Mouse (Mus musculus): ENCODE results near the gene Retreg3. TPM values are rescaled to one million over a fixed set of nuclear protein-coding genes. Genes with fewer than 3 reads are reported as not detected.
"Not testable (repeated sequence)": the region's sequence is repeated elsewhere in the genome, so short reads cannot be mapped to it uniquely, and the experiment has no call there.

The Retreg3 gene
- polyA plus RNA-seq, 1 experiment from 2014 or later, result 26.7 TPM

GRCm38 (mm10) chr11:101130056-101130756 lies 10.5 kb upstream of the Retreg3 start:
- WGBS, result 47% methylated on average over 18 of the region's 18 CpGs
- Histone ChIP-seq H3K4me3 (replicated peaks) (no peak overlapping the region), H3K9me3 (replicated peaks) (peaks cover 5% of the 10 kb centered on the region; the same call in 1 of the 2 replicates), H3K36me3 (peaks cover 22% of the 10 kb centered on the region), H3K27me3 (no peaks in the 10 kb centered on the region), H3K9ac (no peak overlapping the region), H3K4me1 (no peaks in the 10 kb centered on the region), H3K27ac (replicated peaks) (no peak overlapping the region), H3K4me2 (replicated peaks) (no peak overlapping the region)
- ATAC-seq (ENCODE audit: insufficient number of reproducible peaks, low FRiP score, low TSS enrichment, low read depth), result no peak; the same call in 1 of the 2 replicates

DNA sequence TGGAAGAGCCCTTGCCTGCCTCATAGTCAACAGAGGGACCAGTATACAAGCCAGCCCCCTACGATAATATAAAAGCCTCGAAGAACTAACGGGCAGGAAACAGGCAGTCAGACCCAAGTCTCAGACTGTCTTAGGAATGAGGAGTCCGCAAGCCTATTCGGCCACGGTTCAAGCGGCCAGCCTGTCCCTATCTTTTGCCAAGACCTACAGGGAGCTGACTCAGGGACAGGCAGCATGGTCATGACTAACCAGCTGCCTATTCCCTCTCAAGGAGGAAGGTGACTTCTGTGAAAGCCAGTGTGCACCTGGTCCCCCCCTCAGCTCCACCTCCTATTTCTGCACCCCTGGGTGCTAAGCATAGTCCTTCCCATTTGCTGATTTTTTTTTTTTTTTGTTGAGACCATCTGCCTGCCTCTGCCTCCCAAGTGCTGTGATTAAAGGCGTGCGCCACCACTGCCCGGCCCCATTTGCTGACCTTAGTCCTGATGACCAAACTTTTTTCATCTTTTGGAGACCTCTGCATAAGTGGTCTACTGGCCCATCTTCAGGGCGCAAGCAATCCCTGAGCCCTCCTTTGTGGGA lies 9.4 kb upstream of the Retreg3 start:
- no peak overlapping the region for H3K27ac ChIP-seq (replicated peaks)
- no peak for ATAC-seq (ENCODE audit: insufficient number of reproducible peaks, low FRiP score, low TSS enrichment, low read depth)
- no peaks in the 10 kb centered on the region for H3K4me1 ChIP-seq
- 89% methylated on average over 11 of the region's 11 CpGs for WGBS
- peaks cover 5% of the 10 kb centered on the region; the same call in 1 of the 2 replicates for H3K9me3 ChIP-seq (replicated peaks)
- H3K4me2 ChIP-seq (replicated peaks), result no peak overlapping the region
- H3K36me3 ChIP-seq, result peaks cover 28% of the 10 kb centered on the region
- no peak overlapping the region for H3K4me3 ChIP-seq (replicated peaks)
- no peaks in the 10 kb centered on the region for H3K27me3 ChIP-seq
- no peak overlapping the region for H3K9ac ChIP-seq

GRCm38 (mm10) chr11:101127075-101127474 lies 7.4 kb upstream of the Retreg3 start:
- no peak overlapping the region for H3K9ac ChIP-seq
- 91% methylated on average over 1 of the region's 1 CpGs for WGBS
- H3K27me3 ChIP-seq, result no peaks in the 10 kb centered on the region
- no peak for ATAC-seq (ENCODE audit: insufficient number of reproducible peaks, low FRiP score, low TSS enrichment, low read depth)
- H3K36me3 ChIP-seq, result peaks cover 48% of the 10 kb centered on the region
- H3K9me3 ChIP-seq (replicated peaks), result peaks cover 5% of the 10 kb centered on the region; the same call in 1 of the 2 replicates
- H3K4me2 ChIP-seq (replicated peaks), result no peak overlapping the region
- no peaks in the 10 kb centered on the region for H3K4me1 ChIP-seq
- no peak overlapping the region for H3K27ac ChIP-seq (replicated peaks)
- H3K4me3 ChIP-seq (replicated peaks), result no peak overlapping the region

GRCm38 (mm10) chr11:101125008-101125407 lies 5.3 kb upstream of the Retreg3 start:
- not testable (repeated sequence) for H3K27me3 ChIP-seq; H3K9me3 ChIP-seq (replicated peaks); H3K4me2 ChIP-seq (replicated peaks); H3K9ac ChIP-seq; ATAC-seq (ENCODE audit: insufficient number of reproducible peaks, low FRiP score, low TSS enrichment, low read depth); H3K4me3 ChIP-seq (replicated peaks); H3K4me1 ChIP-seq; H3K27ac ChIP-seq (replicated peaks)
- 97% methylated on average over 9 of the region's 9 CpGs for WGBS
- peaks cover 51% of the 10 kb centered on the region for H3K36me3 ChIP-seq

DNA sequence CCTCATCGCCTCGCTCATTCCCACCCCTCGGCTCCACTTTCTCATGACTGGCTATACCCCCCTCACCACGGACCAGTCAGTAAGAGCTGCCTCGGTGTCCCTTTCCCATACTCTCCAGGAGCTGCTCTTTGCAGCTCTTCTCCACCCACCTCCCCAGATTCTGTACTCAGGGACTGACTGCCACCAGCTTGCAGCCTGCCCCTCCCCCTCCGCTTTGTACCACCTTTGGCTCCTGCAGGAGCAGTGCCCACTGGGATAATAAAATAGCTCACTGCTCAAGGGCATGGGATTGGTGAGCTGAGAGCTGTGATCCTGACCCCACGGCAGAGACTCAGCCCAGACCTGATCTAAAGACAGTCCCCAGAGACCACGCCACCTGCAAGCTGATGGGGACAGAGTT lies 4.8 kb upstream of the Retreg3 start:
- not testable (repeated sequence) for ATAC-seq (ENCODE audit: insufficient number of reproducible peaks, low FRiP score, low TSS enrichment, low read depth); H3K9me3 ChIP-seq (replicated peaks); H3K27ac ChIP-seq (replicated peaks); H3K27me3 ChIP-seq; H3K9ac ChIP-seq; H3K4me1 ChIP-seq; H3K4me3 ChIP-seq (replicated peaks); H3K4me2 ChIP-seq (replicated peaks)
- WGBS, result 92% methylated on average over 8 of the region's 8 CpGs
- peaks cover 51% of the 10 kb centered on the region for H3K36me3 ChIP-seq

- peaks cover 33% of the 10 kb centered on the region for H3K4me1 ChIP-seq
These were observed 974 bp upstream of the Retreg3 start for GRCm38 (mm10) chr11:101120545-101121188.

GRCm38 (mm10) chr11:101119131-101119760 lies 447 bp downstream of the Retreg3 start:
- H3K27me3 ChIP-seq, result no peaks in the 10 kb centered on the region
- WGBS, result under 1% methylated on average over 39 of the region's 39 CpGs

More at GRCm38 (mm10) chr11:101120545-101121188, 974 bp upstream of the Retreg3 start:
- Histone ChIP-seq H3K9ac (peak overlapping the region; percentile 63), H3K9me3 (replicated peaks) (no peaks in the 10 kb centered on the region), H3K4me2 (replicated peaks) (peak overlapping the region; percentile 82), H3K36me3 (peaks cover 34% of the 10 kb centered on the region), H3K27me3 (no peaks in the 10 kb centered on the region), H3K27ac (replicated peaks) (peak overlapping the region; percentile 93), H3K4me3 (replicated peaks) (peak overlapping the region; percentile 99)
- 18% methylated on average over 19 of the region's 19 CpGs for WGBS
- ATAC-seq (ENCODE audit: insufficient number of reproducible peaks, low FRiP score, low TSS enrichment, low read depth), result no peak

DNA sequence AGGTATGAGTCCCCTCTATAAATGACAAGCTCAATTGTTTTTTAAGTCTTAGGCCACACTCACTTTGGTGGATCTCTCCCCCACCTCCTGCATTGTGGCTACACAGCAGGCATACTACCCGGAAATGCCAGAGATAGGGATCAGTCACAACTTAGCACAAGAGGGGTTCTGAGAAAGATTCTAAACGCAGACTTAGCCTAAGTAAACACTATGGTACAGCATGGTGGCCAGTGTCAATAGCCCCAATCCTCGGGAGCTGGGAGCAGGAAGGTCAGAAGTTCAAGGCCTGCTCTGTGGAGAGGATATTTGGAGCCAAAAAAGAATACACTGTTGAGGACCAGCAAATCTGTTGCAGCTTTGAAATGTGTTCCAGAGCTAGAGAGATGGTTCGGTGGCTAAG lies 1.6 kb downstream of the Retreg3 start:
- peak overlapping the region; percentile 99 for H3K4me3 ChIP-seq (replicated peaks)
- H3K4me1 ChIP-seq, result peaks cover 40% of the 10 kb centered on the region
- 35% methylated on average over 4 of the region's 4 CpGs for WGBS
- ATAC-seq (ENCODE audit: insufficient number of reproducible peaks, low FRiP score, low TSS enrichment, low read depth), result no peak
- H3K4me2 ChIP-seq (replicated peaks), result peak overlapping the region; percentile 82
- H3K36me3 ChIP-seq, result peaks cover 16% of the 10 kb centered on the region
- H3K27me3 ChIP-seq, result no peaks in the 10 kb centered on the region
- peak overlapping the region; percentile 34; the same call in 1 of the 2 replicates for H3K27ac ChIP-seq (replicated peaks)
- peak overlapping the region; percentile 96 for H3K9ac ChIP-seq
- H3K9me3 ChIP-seq (replicated peaks), result no peaks in the 10 kb centered on the region

More at GRCm38 (mm10) chr11:101119131-101119760, 447 bp downstream of the Retreg3 start:
- peak overlapping the region; percentile 96 for H3K9ac ChIP-seq
- H3K9me3 ChIP-seq (replicated peaks), result no peaks in the 10 kb centered on the region
- H3K4me3 ChIP-seq (replicated peaks), result peak overlapping the region; percentile 99
- peaks cover 40% of the 10 kb centered on the region for H3K4me1 ChIP-seq
- peak; percentile 80 for ATAC-seq (ENCODE audit: insufficient number of reproducible peaks, low FRiP score, low TSS enrichment, low read depth)
- H3K4me2 ChIP-seq (replicated peaks), result peak overlapping the region; percentile 82
- peaks cover 24% of the 10 kb centered on the region for H3K36me3 ChIP-seq
- peak overlapping the region; percentile 93 for H3K27ac ChIP-seq (replicated peaks)

DNA sequence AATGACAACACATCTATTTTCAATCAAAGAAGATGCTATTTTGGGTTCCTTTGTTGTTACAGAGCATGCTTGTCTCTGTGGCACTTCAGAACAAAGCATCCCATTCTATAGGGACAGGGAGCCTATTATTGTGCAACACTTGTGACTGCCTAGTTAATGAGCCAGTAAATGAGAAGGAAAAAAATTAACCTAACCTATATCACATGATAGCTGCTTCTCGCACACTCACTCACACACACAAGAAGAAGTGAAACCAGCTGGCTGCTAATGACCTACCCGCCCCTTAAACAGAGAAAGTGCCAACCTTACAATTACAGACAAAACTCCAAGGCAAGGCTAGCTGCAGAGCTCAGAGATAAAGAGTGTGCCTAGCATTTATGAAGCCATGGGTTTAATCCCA lies 4.1 kb downstream of the Retreg3 start:
- Histone ChIP-seq H3K9ac (no peak overlapping the region), H3K27me3 (no peaks in the 10 kb centered on the region), H3K4me3 (replicated peaks) (no peak overlapping the region), H3K4me1 (peaks cover 33% of the 10 kb centered on the region), H3K9me3 (replicated peaks) (no peaks in the 10 kb centered on the region), H3K36me3 (0 out of 2 replicates have a peak, but pooled peaks cover 5% of the 10 kb centered on the region), H3K27ac (replicated peaks) (peak overlapping the region; percentile 58), H3K4me2 (replicated peaks) (no peak overlapping the region)
- WGBS, result 65% methylated on average over 2 of the region's 2 CpGs
- no peak for ATAC-seq (ENCODE audit: insufficient number of reproducible peaks, low FRiP score, low TSS enrichment, low read depth)

DNA sequence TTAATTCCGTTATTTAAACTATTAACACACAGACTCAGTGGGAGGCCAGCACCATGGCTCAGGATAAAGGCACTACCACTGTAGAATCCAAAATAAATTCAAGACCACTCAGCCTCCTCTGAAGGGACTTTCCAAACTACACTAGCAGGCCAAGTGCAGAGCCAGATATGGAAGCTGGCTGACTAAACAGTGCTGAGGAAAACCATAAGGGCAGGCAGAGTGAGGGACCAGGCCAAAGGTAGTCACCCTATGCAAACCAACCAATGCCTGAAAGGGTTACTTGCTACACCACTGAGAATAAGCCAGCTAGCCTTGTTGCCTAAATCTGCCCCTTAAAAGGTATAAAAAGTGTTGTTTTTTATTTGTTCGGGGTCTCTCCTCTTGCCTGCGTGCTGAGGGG lies 7.5 kb downstream of the Retreg3 start:
- H3K9ac ChIP-seq, result no peak overlapping the region
- H3K9me3 ChIP-seq (replicated peaks), result no peaks in the 10 kb centered on the region
- 0 out of 2 replicates have a peak, but pooled peaks cover 17% of the 10 kb centered on the region for H3K4me1 ChIP-seq
- no peak for ATAC-seq (ENCODE audit: insufficient number of reproducible peaks, low FRiP score, low TSS enrichment, low read depth)
- H3K27me3 ChIP-seq, result no peaks in the 10 kb centered on the region
- no peak overlapping the region for H3K27ac ChIP-seq (replicated peaks)
- 0 out of 2 replicates have a peak, but pooled peaks cover 5% of the 10 kb centered on the region for H3K36me3 ChIP-seq
- WGBS, result 85% methylated on average over 3 of the region's 3 CpGs
- H3K4me3 ChIP-seq (replicated peaks), result no peak overlapping the region
- no peak overlapping the region for H3K4me2 ChIP-seq (replicated peaks)

GRCm38 (mm10) chr11:101111178-101111577 lies 8.5 kb downstream of the Retreg3 start:
- Histone ChIP-seq H3K27ac (replicated peaks) (no peak overlapping the region), H3K4me2 (replicated peaks) (no peak overlapping the region), H3K9me3 (replicated peaks) (no peaks in the 10 kb centered on the region), H3K4me1 (0 out of 2 replicates have a peak, but pooled peaks cover 12% of the 10 kb centered on the region), H3K27me3 (no peaks in the 10 kb centered on the region), H3K9ac (no peak overlapping the region), H3K36me3 (0 out of 2 replicates have a peak, but pooled peaks cover 5% of the 10 kb centered on the region), H3K4me3 (replicated peaks) (no peak overlapping the region)
- no peak for ATAC-seq (ENCODE audit: insufficient number of reproducible peaks, low FRiP score, low TSS enrichment, low read depth)
- 86% methylated on average over 4 of the region's 4 CpGs for WGBS

All from embryonic facial prominence, embryonic 15.5 days (tissue).